Mouse (Mus musculus): ENCODE measurements around the gene Ano4.

DNA sequence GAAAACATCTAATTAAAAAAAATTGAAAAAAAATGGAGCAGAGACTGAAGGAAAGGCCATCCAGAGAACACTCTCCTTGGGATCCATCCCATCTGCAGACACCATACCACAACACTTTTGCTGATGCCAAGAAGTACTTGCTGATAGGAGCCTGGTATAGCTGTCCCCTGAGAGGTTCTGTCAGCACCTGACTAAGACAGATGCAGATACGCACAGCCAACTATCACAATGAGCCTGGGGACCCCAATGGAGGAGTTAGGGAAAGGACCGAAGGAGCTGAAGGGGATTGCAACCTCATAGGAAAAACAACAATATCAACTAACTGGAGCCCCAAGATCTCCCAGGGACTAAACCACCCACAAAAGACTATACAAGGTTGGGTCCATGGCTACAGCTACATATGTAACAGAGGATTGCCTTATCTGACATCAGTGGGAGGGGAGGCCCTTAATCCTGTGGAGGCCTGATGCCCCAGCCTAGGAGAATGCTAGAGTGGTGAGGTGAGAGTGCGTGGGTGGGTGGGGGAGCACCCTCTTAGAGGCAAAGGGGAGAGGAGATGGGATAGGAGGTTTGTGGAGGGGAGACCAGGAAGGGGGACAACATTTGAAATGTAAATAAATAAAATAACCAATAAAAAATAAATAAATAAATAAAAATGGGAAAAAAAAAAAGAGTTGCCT, 71.4 kb downstream of the Ano4 start:
- TF ChIP-seq FLI1 (IDR thresholded peaks at IDR 0.05; ENCODE audit: low read length), result no peak
- TF ChIP-seq GATA1 (IDR thresholded peaks at IDR 0.05; ENCODE audit: borderline replicate concordance, low read length), result no peak

All from megakaryocyte, embryonic 14.5 days (primary cell).